Mouse (Mus musculus) kidney, embryonic 14.5 days (tissue): ENCODE measurements around the gene Piezo1. TPM values are rescaled to one million over a fixed set of nuclear protein-coding genes. Genes with fewer than 3 reads are reported as not detected.

Experiments used
- ATAC-seq: fragments of 200-750 bp; cut with Nextera tagmentation; 2 replicates; pipeline ENCODE4 v1.8.0; 2017; ENCODE audit warnings: moderate number of reproducible peaks, mild to moderate bottlenecking, moderate TSS enrichment, moderate library complexity; ENCODE audit not compliant: low FRiP score, low TSS enrichment
- H3K27ac ChIP-seq: fragments of 300-500 bp; sonication (generic); 2 replicates; pipeline ENCODE4 v1.5.1; 2014; ENCODE audit warnings: low read depth, mild to moderate bottlenecking, low read length, moderate library complexity, mixed read lengths
- H3K27me3 ChIP-seq: fragments of 300-500 bp; sonication (generic); 2 replicates; pipeline ENCODE4 v1.6.1; 2014; ENCODE audit warnings: mild to moderate bottlenecking, low read length; ENCODE audit not compliant: control insufficient read depth, insufficient read depth
- H3K36me3 ChIP-seq: fragments of 300-500 bp; sonication (generic); 2 replicates; pipeline ENCODE4 v1.6.1; 2014; ENCODE audit warnings: low read length, mixed read lengths; ENCODE audit not compliant: control insufficient read depth, insufficient read depth
- H3K4me1 ChIP-seq: fragments of 300-500 bp; sonication (generic); 2 replicates; pipeline ENCODE4 v1.6.1; 2014; ENCODE audit warnings: low read length, mixed read lengths; ENCODE audit not compliant: control insufficient read depth, insufficient read depth
- H3K4me2 ChIP-seq: fragments of 300-500 bp; sonication (generic); replicated peaks from 2 replicates; pipeline ENCODE4 v1.6.1; 2014; ENCODE audit warnings: low read depth, mild to moderate bottlenecking, low read length
- H3K4me3 ChIP-seq: fragments of 300-500 bp; sonication (generic); 2 replicates; pipeline ENCODE4 v1.5.1; 2014; ENCODE audit warnings: mild to moderate bottlenecking, low read length
- H3K9ac ChIP-seq: fragments of 300-500 bp; sonication (generic); 2 replicates; pipeline ENCODE4 v1.6.1; 2014; ENCODE audit warnings: low read depth, mild to moderate bottlenecking, low read length, moderate library complexity
- H3K9me3 ChIP-seq: fragments of 300-500 bp; sonication (generic); 2 replicates; pipeline ENCODE4 v1.6.1; 2016; ENCODE audit warnings: low read length; ENCODE audit not compliant: control insufficient read depth
- WGBS: fragments of 180-500 bp; shearing (Covaris S2); extraction: QIAGEN DNeasy Blood & Tissue Kit; methylation state at CpG from one replicate; pipeline ENCODE4 v1.1.7; 2014; 5-methylcytosine and 5-hydroxymethylcytosine counted together
- polyA plus RNA-seq: library from polyadenylated mRNA; unstranded; fragments of >200 nt; fragmentation: Nextera tagmentation; extraction: Ambion mirVana; gene quantifications from 2 replicates; pipeline ENCODE4 v1.2.1, GENCODE M21; 2014

The Piezo1 gene
- polyA plus RNA-seq, 1 experiment from 2014 or later = 17.9 TPM

GRCm38 (mm10) chr8:122525004-122525403 lies 26.1 kb downstream of the Piezo1 start:
- no peak overlapping the region for H3K4me3 ChIP-seq
- H3K9me3 ChIP-seq = no peaks in the 10 kb centered on the region
- peaks cover 50% of the 10 kb centered on the region for H3K4me1 ChIP-seq
- no peaks in the 10 kb centered on the region for H3K36me3 ChIP-seq
- 76% methylated on average over 6 of the region's 6 CpGs for WGBS
- no peak overlapping the region for H3K4me2 ChIP-seq
- H3K27ac ChIP-seq = no peak overlapping the region
- H3K27me3 ChIP-seq = no peaks in the 10 kb centered on the region
- no peak for ATAC-seq
- H3K9ac ChIP-seq = no peak overlapping the region

- peak overlapping the region; percentile 74; the same call in 1 of the 2 replicates for H3K27ac ChIP-seq
Measured at GRCm38 (mm10) chr8:122524506-122524905, 26.6 kb downstream of the Piezo1 start.

GRCm38 (mm10) chr8:122523652-122524360 lies 27.3 kb downstream of the Piezo1 start:
- no peaks in the 10 kb centered on the region for H3K36me3 ChIP-seq
- peaks cover 53% of the 10 kb centered on the region for H3K4me1 ChIP-seq
- H3K27me3 ChIP-seq = no peaks in the 10 kb centered on the region
- peak overlapping the region; percentile 74; the same call in 1 of the 2 replicates for H3K27ac ChIP-seq
- ATAC-seq = no peak
- peak overlapping the region; percentile 19 for H3K9ac ChIP-seq
- WGBS = 11% methylated on average over 23 of the region's 23 CpGs
- H3K4me3 ChIP-seq = no peak overlapping the region; the same call in 1 of the 2 replicates
- H3K4me2 ChIP-seq = peak overlapping the region; percentile 32
- no peaks in the 10 kb centered on the region for H3K9me3 ChIP-seq

More at GRCm38 (mm10) chr8:122524506-122524905, 26.6 kb downstream of the Piezo1 start:
- Histone ChIP-seq H3K4me3 (no peak overlapping the region), H3K9me3 (no peaks in the 10 kb centered on the region), H3K27me3 (no peaks in the 10 kb centered on the region), H3K4me1 (peaks cover 53% of the 10 kb centered on the region), H3K36me3 (no peaks in the 10 kb centered on the region), H3K9ac (no peak overlapping the region), H3K4me2 (no peak overlapping the region)
- WGBS = 58% methylated on average over 6 of the region's 6 CpGs
- ATAC-seq = no peak

- Histone ChIP-seq H3K27me3 (no peaks in the 10 kb centered on the region), H3K4me3 (no peak overlapping the region), H3K4me2 (peak overlapping the region; percentile 32), H3K4me1 (peaks cover 60% of the 10 kb centered on the region), H3K27ac (peak overlapping the region; percentile 74; the same call in 1 of the 2 replicates), H3K36me3 (no peaks in the 10 kb centered on the region), H3K9me3 (no peaks in the 10 kb centered on the region), H3K9ac (peak overlapping the region; percentile 19)
- ATAC-seq = peak; percentile 29; the same call in 1 of the 2 replicates
- WGBS = 40% methylated on average over 14 of the region's 14 CpGs
Measured at GRCm38 (mm10) chr8:122522796-122523651, 28.1 kb downstream of the Piezo1 start.

GRCm38 (mm10) chr8:122520611-122521010 lies 30.5 kb downstream of the Piezo1 start:
- Histone ChIP-seq H3K4me2 (no peak overlapping the region), H3K9ac (no peak overlapping the region), H3K27me3 (no peaks in the 10 kb centered on the region), H3K36me3 (no peaks in the 10 kb centered on the region), H3K9me3 (no peaks in the 10 kb centered on the region), H3K4me3 (no peak overlapping the region), H3K27ac (peak overlapping the region; percentile 20; the same call in 1 of the 2 replicates), H3K4me1 (peaks cover 59% of the 10 kb centered on the region)
- 75% methylated on average over 11 of the region's 11 CpGs for WGBS
- no peak for ATAC-seq

GRCm38 (mm10) chr8:122517541-122518190 lies 33.5 kb downstream of the Piezo1 start:
- H3K4me1 ChIP-seq = peaks cover 36% of the 10 kb centered on the region
- 0 out of 2 replicates have a peak, but pooled peaks cover 4% of the 10 kb centered on the region for H3K36me3 ChIP-seq
- no peaks in the 10 kb centered on the region for H3K27me3 ChIP-seq
- H3K4me2 ChIP-seq = 0 out of 2 replicates have a peak overlapping the region, but pooled peaks have one; percentile 10
- H3K9me3 ChIP-seq = no peaks in the 10 kb centered on the region
- 12% methylated on average over 6 of the region's 6 CpGs for WGBS
- ATAC-seq = peak; percentile 50; the same call in 1 of the 2 replicates
- peak overlapping the region; percentile 44 for H3K9ac ChIP-seq
- H3K4me3 ChIP-seq = no peak overlapping the region
- H3K27ac ChIP-seq = peak overlapping the region; percentile 88

- H3K9ac ChIP-seq = no peak overlapping the region
- ATAC-seq = no peak
- H3K4me3 ChIP-seq = no peak overlapping the region
- no peak overlapping the region for H3K27ac ChIP-seq
- H3K4me2 ChIP-seq = no peak overlapping the region
- H3K4me1 ChIP-seq = peaks cover 53% of the 10 kb centered on the region
- H3K36me3 ChIP-seq = 0 out of 2 replicates have a peak, but pooled peaks cover 4% of the 10 kb centered on the region
- no peaks in the 10 kb centered on the region for H3K27me3 ChIP-seq
- 91% methylated on average over 14 of the region's 14 CpGs for WGBS
- no peaks in the 10 kb centered on the region for H3K9me3 ChIP-seq
Measured at GRCm38 (mm10) chr8:122515699-122516098, 35.4 kb downstream of the Piezo1 start.

GRCm38 (mm10) chr8:122512392-122512791 lies 38.7 kb downstream of the Piezo1 start:
- Histone ChIP-seq H3K27ac (peak overlapping the region; percentile 78; the same call in 1 of the 2 replicates), H3K36me3 (peaks cover 9% of the 10 kb centered on the region; the same call in 1 of the 2 replicates), H3K9ac (no peak overlapping the region), H3K4me1 (peaks cover 38% of the 10 kb centered on the region), H3K4me3 (no peak overlapping the region), H3K27me3 (no peaks in the 10 kb centered on the region), H3K4me2 (no peak overlapping the region), H3K9me3 (no peaks in the 10 kb centered on the region)
- 48% methylated on average over 7 of the region's 7 CpGs for WGBS
- ATAC-seq = no peak
